In genomic region chr10:128210131-128210530, GRCm38 (mm10) we compare ENCODE assay signal across 16 mouse cellular contexts. TPM values are rescaled to one million over a fixed set of nuclear protein-coding genes. Genes with fewer than 3 reads are reported as not detected.
DNase-seq lines count a peak whose midpoint lies in the region; ATAC-seq lines count a peak whose summit lies in the region.
"Had no signal": no experiment of that assay in that cellular context is flagged by ENCODE, and none has a peak within 500 bp of the region (broad histone marks: within the 10 kb centered on the region; RNA-seq: fewer than 3 reads in every experiment).

No protein-coding gene starts in this region.

- H3K27ac ChIP-seq in heart, embryonic 13.5 days (replicated peaks) = no peak overlapping the region
- H3K27ac ChIP-seq in neural tube, embryonic 11.5 days (ENCODE audit: low read depth, low read length) = no peak overlapping the region
- no peak overlapping the region for H3K27ac ChIP-seq in liver, embryonic 13.5 days
- H3K27ac ChIP-seq: limb, embryonic 12.5 days had no signal

- peaks cover 15% of the 10 kb centered on the region for H3K27me3 ChIP-seq in heart, embryonic 13.5 days (replicated peaks)
- H3K27me3 ChIP-seq in neural tube, embryonic 11.5 days (ENCODE audit: control insufficient read depth, insufficient read depth, low read length) = 0 out of 2 replicates have a peak, but pooled peaks cover 5% of the 10 kb centered on the region
- peaks cover 3% of the 10 kb centered on the region; the same call in 1 of the 2 replicates for H3K27me3 ChIP-seq in liver, embryonic 13.5 days

- peak overlapping the region; percentile 63 for H3K4me3 ChIP-seq in heart, embryonic 13.5 days
- no peak overlapping the region for H3K4me3 ChIP-seq in neural tube, embryonic 11.5 days (ENCODE audit: low read depth, low read length)
- H3K4me3 ChIP-seq in liver, embryonic 13.5 days (replicated peaks) = no peak overlapping the region; the same call in 1 of the 2 replicates

- peaks cover 21% of the 10 kb centered on the region for H3K4me1 ChIP-seq in heart, embryonic 13.5 days
- H3K4me1 ChIP-seq in neural tube, embryonic 11.5 days (ENCODE audit: control insufficient read depth, insufficient read depth, low read length) = peaks cover 7% of the 10 kb centered on the region
- peaks cover 30% of the 10 kb centered on the region for H3K4me1 ChIP-seq in liver, embryonic 13.5 days (replicated peaks)

- no peak for DNase-seq in heart, adult 8-10 months (ENCODE audit: low spot score)
- no peak for DNase-seq in neural tube, embryonic 11.5 days (ENCODE audit: low spot score)
- DNase-seq in neural tube, embryonic 10.5 days (ENCODE audit: extremely low spot score, low spot score) = no peak
- no peak for DNase-seq in liver, embryonic 13.5 days
- no peak for DNase-seq in spleen, adult 12 weeks (ENCODE audit: low spot score)
- no peak for DNase-seq in thymus, adult 18-20 months
- DNase-seq: adrenal gland, postnatal 25 days; gastrocnemius, postnatal 14 days; heart, postnatal 14 days; kidney, adult 8-10 months; thymus, postnatal 14 days had no signal

- no peak for ATAC-seq in heart, embryonic 13.5 days (ENCODE audit: extremely low read depth, insufficient number of reproducible peaks, low FRiP score, low TSS enrichment)
- ATAC-seq in neural tube, embryonic 11.5 days (ENCODE audit: insufficient read depth, low FRiP score, low TSS enrichment) = no peak
- no peak for ATAC-seq in liver, embryonic 13.5 days (ENCODE audit: low read depth)
- ATAC-seq: CD4-positive, CD25-positive, alpha-beta regulatory T cell, adult 4 months had no signal

- 87% methylated on average over 2 of the region's 2 CpGs for WGBS in heart, embryonic 13.5 days
- 90% methylated on average over 2 of the region's 2 CpGs for WGBS in neural tube, embryonic 11.5 days
- WGBS in liver, embryonic 13.5 days (ENCODE audit: insufficient replicate concordance) = 78% methylated on average over 2 of the region's 2 CpGs

- no peaks in the 10 kb centered on the region for H3K9me3 ChIP-seq in heart, embryonic 13.5 days
- H3K9me3 ChIP-seq in neural tube, embryonic 11.5 days (ENCODE audit: control insufficient read depth, low read length) = no peaks in the 10 kb centered on the region
- no peaks in the 10 kb centered on the region for H3K9me3 ChIP-seq in liver, embryonic 13.5 days (replicated peaks)
- H3K9me3 ChIP-seq: limb, embryonic 12.5 days had no signal

- peak overlapping the region; percentile 92; the same call in 1 of the 2 replicates for H3K4me2 ChIP-seq in heart, embryonic 13.5 days
- peak overlapping the region; percentile 88; the same call in 1 of the 2 replicates for H3K4me2 ChIP-seq in neural tube, embryonic 11.5 days (ENCODE audit: low read depth)
- peak overlapping the region; percentile 97 for H3K4me2 ChIP-seq in liver, embryonic 13.5 days

- peaks cover 23% of the 10 kb centered on the region for H3K36me3 ChIP-seq in heart, embryonic 13.5 days
- no peaks in the 10 kb centered on the region for H3K36me3 ChIP-seq in neural tube, embryonic 11.5 days (ENCODE audit: control insufficient read depth, insufficient read depth, low read length)
- H3K36me3 ChIP-seq in liver, embryonic 13.5 days = peaks cover 17% of the 10 kb centered on the region; the same call in 1 of the 2 replicates

- peak overlapping the region; percentile 85; the same call in 1 of the 2 replicates for H3K9ac ChIP-seq in heart, embryonic 13.5 days
- H3K9ac ChIP-seq in neural tube, embryonic 11.5 days (ENCODE audit: low read length) = no peak overlapping the region
- peak overlapping the region; percentile 79; the same call in 1 of the 2 replicates for H3K9ac ChIP-seq in liver, embryonic 13.5 days

RNA-seq across cellular contexts. Expression of gene Spryd4, which starts 1.5 kb away (rescaled TPM):
- 40.7 and 40.8 TPM in 2 replicates for polyA plus RNA-seq in heart, embryonic 13.5 days (2015; fragmentation: Nextera tagmentation; extraction: Ambion mirVana)
- 10 to 100 TPM; 35.8 to 38.4 (median 37.6) TPM for total RNA-seq in heart, adult 8-10 months (2022)
- polyA plus RNA-seq in neural tube, embryonic 11.5 days (2014; fragmentation: Nextera tagmentation; extraction: Ambion mirVana) = 26.2 and 28.0 TPM in 2 replicates
- polyA plus RNA-seq in liver, embryonic 13.5 days (2015; fragmentation: Nextera tagmentation; extraction: Ambion mirVana) = 24.1 and 24.7 TPM in 2 replicates

RNA-seq across cellular contexts. Expression of gene Mip, which starts 15.5 kb away (rescaled TPM):
- polyA plus RNA-seq in heart, embryonic 13.5 days (2015; fragmentation: Nextera tagmentation; extraction: Ambion mirVana) = not detected in 2 replicates
- not detected for total RNA-seq in heart, adult 8-10 months (2022)
- not detected in 2 replicates for polyA plus RNA-seq in neural tube, embryonic 11.5 days (2014; fragmentation: Nextera tagmentation; extraction: Ambion mirVana)
- polyA plus RNA-seq in liver, embryonic 13.5 days (2015; fragmentation: Nextera tagmentation; extraction: Ambion mirVana) = 0.09 TPM in 1 of 2 replicates, not detected in the other
- total RNA-seq: adrenal gland, postnatal 25 days; gastrocnemius, postnatal 14 days; heart, postnatal 14 days; megakaryocyte, adult 5-6 weeks; neutrophil, adult 5-6 weeks had no signal
- polyA plus RNA-seq: CD4-positive, CD25-positive, alpha-beta regulatory T cell, adult 4 months had no signal

RNA-seq across cellular contexts. Expression of gene Gls2, which starts 15.9 kb away (rescaled TPM):
- 0.53 and 0.96 TPM in 2 replicates for polyA plus RNA-seq in heart, embryonic 13.5 days (2015; fragmentation: Nextera tagmentation; extraction: Ambion mirVana)
- total RNA-seq in heart, adult 8-10 months (2022) = under 1 TPM; 0.38 to 0.60 (median 0.47) TPM
- 1.2 and 1.5 TPM in 2 replicates for polyA plus RNA-seq in neural tube, embryonic 11.5 days (2014; fragmentation: Nextera tagmentation; extraction: Ambion mirVana)
- 1.9 and 2.2 TPM in 2 replicates for polyA plus RNA-seq in liver, embryonic 13.5 days (2015; fragmentation: Nextera tagmentation; extraction: Ambion mirVana)
- total RNA-seq: neutrophil, adult 5-6 weeks had no signal

RNA-seq across cellular contexts. Expression of gene Timeless, which starts 21.7 kb away (rescaled TPM):
- polyA plus RNA-seq in heart, embryonic 13.5 days (2015; fragmentation: Nextera tagmentation; extraction: Ambion mirVana) = 32.2 and 34.0 TPM in 2 replicates
- 1 to 10 TPM; 6.0 to 8.5 (median 7.7) TPM for total RNA-seq in heart, adult 8-10 months (2022)
- polyA plus RNA-seq in neural tube, embryonic 11.5 days (2014; fragmentation: Nextera tagmentation; extraction: Ambion mirVana) = 58.7 and 61.2 TPM in 2 replicates
- 34.8 and 37.4 TPM in 2 replicates for polyA plus RNA-seq in liver, embryonic 13.5 days (2015; fragmentation: Nextera tagmentation; extraction: Ambion mirVana)

RNA-seq across cellular contexts. Expression of gene Rbms2, which starts 30.0 kb away (rescaled TPM):
- 35.4 and 37.3 TPM in 2 replicates for polyA plus RNA-seq in heart, embryonic 13.5 days (2015; fragmentation: Nextera tagmentation; extraction: Ambion mirVana)
- total RNA-seq in heart, adult 8-10 months (2022) = 100 to 1,000 TPM in 3 of 4 experiments, 10 to 100 TPM in 1; 90.8 to 107 (median 104) TPM
- polyA plus RNA-seq in neural tube, embryonic 11.5 days (2014; fragmentation: Nextera tagmentation; extraction: Ambion mirVana) = 17.9 and 19.9 TPM in 2 replicates
- polyA plus RNA-seq in liver, embryonic 13.5 days (2015; fragmentation: Nextera tagmentation; extraction: Ambion mirVana) = 7.0 and 8.8 TPM in 2 replicates
